Mouse (Mus musculus): ENCODE results near the gene Prkcq.

The Prkcq gene

DNA sequence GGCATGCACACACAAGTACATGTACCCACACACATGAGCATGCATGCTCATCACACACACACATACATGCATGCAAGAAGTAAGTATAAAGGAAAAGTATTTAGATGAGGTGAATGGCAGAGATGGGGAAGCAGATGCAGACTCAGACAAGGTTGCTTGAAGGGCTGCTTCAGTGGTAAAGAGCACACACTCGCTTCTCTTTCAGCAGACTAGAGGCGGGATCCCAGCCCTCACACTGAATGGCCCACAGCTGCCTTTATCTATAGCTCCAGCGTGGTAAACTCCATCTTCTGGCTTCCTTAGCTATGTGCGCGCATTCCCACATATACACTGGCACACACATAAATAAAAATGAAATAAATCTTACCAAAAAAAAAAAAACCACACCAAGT is 53.6 kb downstream of the Prkcq start:
- DNase-seq = no peak

DNA sequence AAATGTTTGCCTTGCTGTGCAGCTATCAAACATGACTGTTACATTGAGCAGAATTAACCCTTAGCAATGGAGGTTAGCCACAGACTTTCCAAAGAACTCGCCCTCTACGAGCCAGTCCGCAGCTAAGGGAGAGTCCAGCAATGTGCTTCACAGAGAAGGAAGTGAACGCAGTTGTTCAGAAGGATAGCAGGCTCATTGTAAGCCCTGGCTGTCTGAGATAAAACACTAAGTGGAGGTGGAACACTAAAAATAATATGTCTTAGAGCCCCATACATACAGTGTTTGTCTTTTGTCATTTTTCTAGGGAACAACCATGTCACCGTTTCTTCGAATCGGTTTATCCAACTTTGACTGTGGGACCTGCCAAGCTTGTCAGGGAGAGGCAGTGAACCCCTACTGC is 54.6 kb downstream of the Prkcq start:
- DNase-seq = no peak

DNA sequence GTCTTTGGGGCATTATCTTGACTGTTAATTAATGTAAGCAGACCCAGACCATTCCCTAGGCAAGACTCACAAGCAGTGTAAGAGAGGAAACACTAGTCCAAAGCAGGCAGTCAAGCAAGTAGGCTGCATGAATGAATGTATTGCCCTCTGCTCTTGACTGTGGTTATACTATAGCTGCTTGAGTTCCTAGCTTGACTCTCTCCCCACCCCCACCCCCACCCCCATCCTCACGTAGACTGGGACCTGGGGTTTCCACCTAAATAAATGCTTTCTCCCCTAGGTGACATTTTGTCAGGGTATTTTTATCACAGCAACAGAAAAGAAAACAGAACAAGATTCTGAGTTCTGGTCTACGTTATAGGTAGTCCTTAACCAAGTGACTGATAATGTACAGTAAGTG is 57.2 kb downstream of the Prkcq start:
- DNase-seq = no peak

GRCm38 (mm10) chr2:11231118-11231517 is 59.2 kb downstream of the Prkcq start:
- DNase-seq = no peak

DNA sequence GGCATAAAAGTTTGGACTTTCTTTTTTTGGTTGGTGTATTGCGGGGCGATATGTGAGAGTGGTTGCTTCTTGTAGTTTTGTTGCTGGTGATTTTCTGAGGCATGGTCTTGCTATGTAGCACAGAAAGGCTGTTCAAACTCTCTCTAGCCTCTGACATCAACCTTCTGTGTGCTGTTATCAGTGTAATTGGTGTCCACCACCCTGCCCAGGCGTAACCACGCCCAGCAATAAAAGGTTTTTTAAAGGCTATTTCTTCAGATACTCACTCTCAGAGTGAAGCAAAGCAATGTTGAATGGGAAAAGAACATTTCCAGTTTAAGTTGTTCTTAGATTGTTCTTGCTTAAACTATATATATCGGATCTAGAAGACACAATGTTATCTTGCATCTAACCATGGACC is 60.1 kb downstream of the Prkcq start:
- DNase-seq = no peak

DNA sequence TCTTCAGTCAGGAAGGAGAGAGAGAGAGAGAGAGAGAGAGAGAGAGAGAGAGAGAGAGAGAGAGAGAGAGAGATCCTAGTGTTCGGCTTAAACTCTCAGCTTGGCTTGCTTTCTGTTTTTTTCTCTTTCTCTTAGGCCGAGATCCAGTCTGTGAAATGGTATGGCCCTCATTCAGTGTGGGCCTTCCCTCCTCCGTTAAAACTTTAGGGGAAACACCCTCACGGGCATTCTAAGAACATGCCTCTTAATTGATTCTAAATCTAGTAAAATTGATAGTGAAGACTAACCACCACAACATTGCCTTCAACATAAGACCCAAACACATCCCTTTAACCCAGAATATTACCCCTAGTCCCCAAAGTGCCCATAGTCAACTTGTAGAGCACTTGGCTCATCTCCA is 66.3 kb downstream of the Prkcq start:
- no peak for DNase-seq

- peak in 1 of 2 experiments; percentile 7 for DNase-seq
Observed at GRCm38 (mm10) chr2:11239523-11239922, 67.6 kb downstream of the Prkcq start.

DNA sequence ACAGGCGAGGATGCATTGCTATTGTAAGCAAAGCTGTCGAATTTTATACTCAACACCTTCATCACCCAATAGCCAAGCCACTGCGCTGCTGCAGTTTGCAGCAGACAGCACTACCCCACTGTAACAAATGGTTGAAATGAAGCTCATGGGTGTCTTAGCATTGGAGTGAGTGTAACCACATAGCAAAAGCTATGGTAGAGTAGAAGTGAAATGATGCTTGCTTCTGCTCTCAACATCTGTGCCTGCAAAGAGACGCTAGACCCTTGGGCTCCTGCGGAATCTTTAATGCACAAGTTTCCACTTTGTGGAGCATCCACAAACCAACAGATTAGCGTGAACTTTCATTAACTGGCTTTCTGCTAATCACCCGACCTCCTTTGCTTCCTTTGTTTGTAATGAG is 74.0 kb downstream of the Prkcq start:
- DNase-seq = no peak

GRCm38 (mm10) chr2:11253945-11254344 is 82.0 kb downstream of the Prkcq start:
- DNase-seq = peak; percentile 65 to 69

DNA sequence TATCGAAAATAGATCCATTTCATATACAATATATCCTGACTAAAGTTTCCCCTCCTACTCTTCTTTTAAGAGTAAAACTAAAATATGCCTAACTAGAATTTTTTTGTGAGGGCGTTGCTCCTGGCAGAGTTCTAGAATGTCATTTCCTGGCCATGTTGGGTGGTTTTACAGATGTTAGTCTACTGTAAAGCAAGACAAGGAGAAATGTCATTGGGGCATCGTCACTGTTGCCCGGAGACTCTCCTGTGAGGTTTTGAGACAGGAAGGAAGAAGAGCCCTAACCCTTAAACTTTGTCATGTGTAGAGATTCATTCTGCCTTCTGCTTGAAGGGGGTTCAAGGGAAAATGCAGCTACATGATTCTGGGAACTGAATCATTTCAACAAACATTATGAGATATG is 82.5 kb downstream of the Prkcq start:
- no peak for DNase-seq

GRCm38 (mm10) chr2:11257260-11257850 is 85.4 kb downstream of the Prkcq start:
- peak; percentile 30 to 60 for DNase-seq

DNA sequence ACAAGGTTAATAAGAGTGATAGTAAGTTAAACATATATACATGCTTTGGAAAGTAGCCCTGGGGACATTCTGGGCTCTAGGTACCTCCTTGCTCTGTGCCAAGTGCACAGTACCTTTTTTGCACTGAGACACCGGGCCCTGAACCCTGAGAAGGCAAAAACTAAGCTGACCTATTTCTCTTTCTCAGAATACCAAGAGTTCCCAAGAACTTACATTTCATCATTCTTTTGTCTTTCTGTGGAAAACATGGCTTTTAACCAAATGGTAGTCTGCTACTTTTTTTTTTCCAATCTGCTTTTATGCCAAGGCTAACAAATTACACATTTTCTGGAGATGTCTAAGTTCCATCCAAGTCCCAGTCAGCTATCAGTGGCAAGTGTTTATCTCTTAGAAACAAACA is 86.3 kb downstream of the Prkcq start:
- no peak for DNase-seq

DNA sequence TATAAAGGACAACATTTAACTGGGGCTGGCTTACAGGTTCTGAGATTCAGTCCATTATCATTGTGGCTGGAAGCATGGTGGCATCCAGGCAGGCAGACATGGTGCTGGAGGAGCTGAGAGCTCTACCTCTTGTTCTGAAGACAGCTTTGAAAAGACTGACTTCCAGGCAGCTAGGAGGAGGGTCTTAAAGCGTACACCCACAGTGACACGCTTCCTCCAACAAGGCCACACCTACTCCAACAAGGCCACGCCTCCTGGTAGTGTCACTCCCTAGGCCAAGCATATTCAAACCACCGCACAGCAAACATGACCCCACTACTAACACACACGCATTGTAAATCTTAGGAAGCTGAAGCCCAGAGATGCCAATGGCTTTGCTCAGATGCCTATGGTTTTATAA is 87.5 kb downstream of the Prkcq start:
- DNase-seq = no peak

DNA sequence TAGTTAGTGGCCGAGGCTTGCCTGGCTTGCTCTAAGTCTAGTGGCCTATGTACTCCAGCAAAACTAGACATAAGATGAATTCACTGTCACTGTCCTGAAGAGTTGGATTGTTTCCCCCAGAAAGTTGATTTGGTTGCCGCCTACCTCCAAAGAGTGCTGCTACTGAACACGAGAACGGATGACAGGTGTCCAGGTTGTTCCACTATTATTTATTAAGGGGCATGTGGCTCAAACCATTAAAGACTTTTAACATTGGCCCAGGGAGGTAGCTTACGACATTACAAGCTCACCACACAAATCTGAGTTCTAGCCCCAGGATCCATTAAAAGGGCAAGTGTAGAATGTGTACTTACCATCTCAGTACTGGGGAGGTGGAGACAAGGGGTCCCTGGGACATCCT is 92.9 kb downstream of the Prkcq start:
- DNase-seq = no peak

GRCm38 (mm10) chr2:11265455-11265854 is 93.5 kb downstream of the Prkcq start:
- peak; percentile 26 to 55 for DNase-seq

DNA sequence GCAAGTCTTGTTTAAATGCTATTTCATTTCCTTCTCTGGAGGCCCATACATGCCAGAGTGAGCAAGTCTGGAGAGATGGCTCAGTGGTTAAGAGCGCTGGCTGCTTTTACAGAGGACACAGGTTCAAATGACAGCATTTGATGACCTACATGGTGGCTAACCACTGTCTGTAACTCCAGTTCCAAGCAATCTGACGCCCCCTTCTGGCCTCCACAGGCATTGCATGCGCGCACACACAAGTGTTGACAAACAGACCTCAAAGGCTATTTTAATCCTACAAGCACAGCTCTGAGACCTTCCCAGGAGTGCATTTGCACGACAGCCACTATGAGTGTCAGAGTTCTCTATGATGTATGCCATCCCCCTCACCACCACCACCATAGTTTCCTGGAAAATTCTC is 94.4 kb downstream of the Prkcq start:
- peak; percentile 36 to 40 for DNase-seq

DNA sequence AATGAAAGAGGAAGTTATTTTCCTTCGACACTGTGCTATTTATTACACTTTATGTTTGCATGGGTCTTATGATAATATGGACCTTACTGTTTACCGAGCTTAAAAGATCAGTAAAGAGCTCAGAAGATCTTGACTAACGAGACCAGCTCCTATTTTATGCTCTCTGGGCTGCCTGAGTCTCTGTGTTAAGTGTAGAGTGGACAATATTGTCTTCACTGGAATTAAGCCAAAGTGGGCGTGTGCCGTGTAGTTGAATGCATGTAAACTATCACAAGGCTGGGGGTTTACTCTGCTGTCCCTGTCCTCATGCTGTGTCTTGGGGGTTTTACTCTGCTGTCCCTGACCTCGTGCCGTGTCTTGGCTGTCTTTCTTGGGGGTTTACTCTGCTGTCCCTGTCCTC is 107.1 kb downstream of the Prkcq start:
- DNase-seq = no peak

DNA sequence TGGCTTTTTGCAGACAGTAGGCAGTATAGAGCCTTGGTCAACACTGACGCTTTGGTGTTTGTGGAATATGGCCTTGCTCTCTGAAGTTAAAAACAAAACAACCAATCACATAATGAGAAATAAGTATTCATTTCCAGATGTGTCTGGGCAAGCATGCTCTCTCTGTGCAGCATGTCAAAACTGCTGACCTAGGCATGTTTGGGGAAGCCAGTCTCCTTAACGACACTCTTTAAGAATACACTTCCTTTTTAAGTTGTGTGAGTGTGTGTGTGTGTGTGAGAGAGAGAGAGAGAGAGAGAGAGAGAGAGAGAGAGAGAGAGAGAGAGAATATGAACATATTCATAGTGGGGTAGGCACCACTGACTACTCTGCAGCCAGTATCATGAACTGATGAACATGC is 108.3 kb downstream of the Prkcq start:
- DNase-seq = no peak

DNA sequence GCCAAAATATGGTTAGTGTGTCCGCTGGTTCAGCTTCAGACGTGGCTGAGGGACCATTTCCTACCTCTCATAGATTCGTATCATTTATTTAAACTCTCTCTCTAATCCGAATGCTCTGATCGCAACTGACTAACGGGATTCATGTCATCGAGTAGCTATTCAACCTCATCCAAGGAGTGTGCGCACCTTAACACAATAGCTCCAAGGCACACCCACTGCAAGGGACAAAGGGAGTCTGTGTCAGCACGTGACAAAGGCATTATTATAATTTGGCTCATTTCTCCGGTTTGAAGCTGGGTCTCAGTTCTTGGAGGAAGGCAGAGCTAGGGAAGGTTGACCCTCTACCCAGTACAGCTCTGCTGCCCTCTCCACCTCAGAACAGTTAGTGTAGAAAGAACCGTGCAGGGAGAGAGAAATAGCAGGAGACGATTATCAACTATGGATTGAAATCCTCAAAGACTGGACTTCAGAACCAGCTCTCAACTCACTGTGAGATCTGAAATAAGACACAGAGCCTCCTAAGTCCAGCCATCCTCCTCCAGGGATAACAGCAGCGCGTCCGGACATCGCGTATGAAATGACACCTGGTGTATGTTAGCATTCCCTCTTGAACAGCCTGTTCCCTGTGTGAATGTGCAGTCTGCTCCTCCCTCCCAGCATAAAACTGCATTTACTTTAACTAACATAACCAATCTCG is 116.1 kb downstream of the Prkcq start:
- no peak for DNase-seq

DNA sequence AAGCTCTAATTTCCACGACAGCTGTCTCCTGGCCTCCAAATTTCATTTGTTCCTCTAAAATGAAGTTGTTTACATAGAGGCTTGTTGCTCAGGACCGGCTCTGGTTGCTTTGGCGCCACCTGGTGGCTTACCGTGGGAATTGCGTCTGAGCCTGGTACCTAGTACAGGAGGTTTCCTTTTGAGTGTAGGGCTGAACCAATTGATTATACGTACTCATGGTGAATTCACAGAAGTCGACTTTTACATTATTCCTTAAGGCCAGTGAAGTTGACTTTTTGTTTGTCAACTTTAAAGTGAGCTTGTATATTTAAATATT is 116.6 kb downstream of the Prkcq start:
- peak; percentile 86 to 88 for DNase-seq

DNA sequence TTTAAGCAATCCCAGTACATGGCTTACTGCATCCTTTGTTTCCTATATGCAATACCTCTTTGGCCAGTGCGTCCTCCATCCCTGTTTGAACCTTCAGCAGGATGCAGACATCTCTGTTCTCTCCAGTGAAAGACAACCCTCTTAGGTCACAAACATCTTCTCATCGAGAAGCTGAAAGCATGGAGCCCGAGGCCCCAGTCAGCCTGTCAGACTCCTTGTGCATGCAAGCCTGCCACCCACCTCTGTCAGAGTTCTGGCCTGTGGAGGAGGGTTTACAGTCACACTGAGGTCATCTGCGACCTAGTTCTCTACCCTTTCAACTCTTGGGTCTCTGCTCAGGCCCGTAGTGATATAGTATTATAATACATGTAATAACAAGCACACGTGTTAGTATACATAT is 119.0 kb downstream of the Prkcq start:
- DNase-seq = no peak

DNA sequence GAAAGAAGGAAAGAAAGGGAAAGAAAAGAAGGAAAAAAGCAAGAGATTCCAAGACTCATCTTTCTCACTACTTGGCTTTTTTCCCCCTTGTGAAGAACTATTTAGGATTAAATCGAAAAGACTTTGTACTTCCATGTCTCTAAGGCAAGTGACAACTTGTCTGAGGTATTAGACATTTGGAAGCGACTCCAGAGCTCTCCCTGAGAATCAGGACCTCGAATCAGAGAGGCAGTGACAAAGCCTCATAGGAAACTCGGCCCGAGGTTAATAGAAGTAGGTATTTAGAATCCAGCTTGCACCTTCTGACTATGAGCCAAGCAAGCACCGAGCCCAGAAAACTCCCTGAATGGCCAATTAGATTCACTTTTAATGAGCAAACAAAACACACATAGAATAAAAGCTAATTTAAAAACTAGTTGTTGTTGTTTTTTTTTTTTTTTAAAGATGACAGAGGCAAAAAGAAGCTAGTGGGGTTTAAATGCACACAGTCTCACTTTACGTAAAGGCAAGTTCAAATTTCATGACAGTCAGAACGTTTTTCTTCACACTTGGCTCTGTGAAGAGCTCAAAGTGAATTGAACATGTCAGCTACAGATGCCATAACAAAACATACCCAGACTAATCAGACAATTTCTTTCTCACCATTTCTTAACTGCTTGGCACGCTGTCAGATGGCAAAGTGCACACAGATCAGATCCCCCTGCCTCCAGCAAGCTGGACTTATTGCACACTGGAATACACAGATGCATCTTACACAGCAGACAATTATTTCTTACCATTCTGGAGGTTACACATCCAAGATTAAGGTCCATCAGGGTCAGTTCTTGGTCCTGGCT is 119.9 kb downstream of the Prkcq start:
- DNase-seq = no peak

- DNase-seq = peak; percentile 6 to 15
Observed at GRCm38 (mm10) chr2:11293144-11293543, 121.2 kb downstream of the Prkcq start.

DNA sequence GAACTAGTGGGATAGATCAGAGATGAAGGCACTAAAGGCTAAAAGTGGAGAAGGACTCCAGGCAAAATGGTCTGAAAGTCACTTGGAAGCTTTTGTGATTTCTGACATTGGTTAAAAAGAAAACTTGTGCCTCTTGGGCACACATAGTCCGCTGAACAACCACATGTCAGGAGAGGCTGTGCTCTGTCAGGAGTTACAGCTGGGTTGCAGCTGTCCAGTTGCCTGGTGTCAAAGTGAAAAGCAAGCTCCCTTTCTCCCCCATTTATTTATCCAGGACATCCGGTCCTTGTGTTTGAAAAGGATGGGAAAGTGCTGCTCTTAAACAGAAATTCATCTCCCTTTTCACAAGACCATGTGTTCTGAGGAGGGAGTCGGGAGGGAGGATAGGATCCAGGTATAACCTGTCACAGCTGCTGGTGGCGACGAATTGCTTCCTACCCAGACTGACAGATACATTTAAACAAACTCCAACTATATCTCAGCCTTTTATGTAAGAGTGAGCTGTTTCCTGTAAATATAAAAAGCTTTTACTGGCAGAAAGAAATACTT is 122.8 kb downstream of the Prkcq start:
- peak; percentile 15 to 27 for DNase-seq

Data from kidney, postnatal 4 days (tissue).